Mouse (Mus musculus) testis, postnatal 10 days (tissue): ENCODE results near the gene Qser1.

Experiments
- DNase-seq: peaks from one replicate; pipeline ENCODE4 v3.0.0; 2021; ENCODE audit warnings: low spot score

Gene Qser1

DNA sequence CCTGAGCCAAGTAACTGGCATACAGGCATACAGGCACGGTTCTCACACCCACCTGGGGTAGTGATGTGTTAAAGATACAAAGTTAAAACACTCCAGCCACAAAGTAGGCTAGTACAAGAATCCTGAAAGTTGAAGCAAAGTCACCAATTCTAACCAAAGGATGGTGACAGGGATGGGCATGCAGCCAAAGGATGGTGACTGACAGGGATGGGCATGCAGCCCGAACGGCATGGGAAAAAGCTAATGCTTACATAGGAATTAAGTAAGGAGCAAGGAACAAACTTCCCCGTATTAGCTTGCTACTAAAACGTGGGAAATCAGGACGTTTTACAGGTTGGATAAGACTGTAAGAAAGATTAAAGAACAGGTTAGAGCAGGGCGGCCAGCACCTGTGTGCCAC, 80.3 kb downstream of the Qser1 start:
- DNase-seq = peak; percentile 59

DNA sequence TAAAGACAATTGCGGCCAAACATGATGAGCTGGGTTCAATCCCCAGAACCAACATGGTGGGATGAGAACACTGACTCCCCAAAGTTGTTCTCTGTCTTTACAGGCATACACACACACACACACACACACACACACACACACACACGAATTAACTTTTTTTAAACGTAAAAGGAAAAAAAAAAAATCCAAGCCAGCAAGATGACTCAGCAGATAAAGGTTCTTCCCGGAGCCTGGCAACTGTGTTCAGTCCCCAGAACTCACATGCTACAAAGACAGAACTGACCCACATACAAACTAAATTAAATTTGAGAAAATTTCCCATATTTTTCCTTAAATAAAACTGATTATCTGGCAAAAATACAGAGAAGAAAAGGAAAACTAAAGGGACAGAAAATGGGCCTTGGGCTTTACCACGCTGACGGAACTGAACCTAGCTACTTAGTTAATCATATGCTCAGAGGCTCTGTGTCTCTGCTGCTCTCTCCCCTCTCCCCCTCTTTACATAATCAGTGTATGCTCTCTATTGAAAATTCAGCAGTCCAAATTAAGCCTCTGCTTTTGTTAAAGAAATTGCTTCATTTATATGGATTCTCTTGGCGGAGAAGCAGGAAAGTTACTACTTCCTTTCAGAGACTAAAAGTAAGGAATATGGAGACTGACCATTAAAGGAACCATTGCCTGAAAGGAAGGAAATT, 83.9 kb downstream of the Qser1 start:
- DNase-seq = peak; percentile 18

DNA sequence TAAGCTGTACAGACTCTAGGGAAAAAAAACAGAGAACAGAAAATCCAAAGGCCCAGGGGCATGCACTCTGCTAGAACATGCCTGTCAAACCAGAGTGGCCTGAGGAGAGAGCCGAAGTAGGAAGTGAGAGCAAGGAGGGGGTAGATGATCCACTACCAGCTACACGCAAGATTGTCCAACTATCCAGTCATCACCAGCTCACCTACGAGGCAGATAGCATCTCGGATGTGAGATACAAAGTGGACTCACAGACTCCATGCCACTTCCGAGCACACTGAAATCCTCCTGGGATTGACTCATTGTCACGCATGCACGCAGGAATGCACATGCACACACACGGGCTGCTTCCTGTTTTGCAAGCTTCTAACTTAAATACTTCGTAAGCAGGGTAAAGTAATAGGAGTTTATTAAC, 84.5 kb downstream of the Qser1 start:
- peak; percentile 25 for DNase-seq

DNA sequence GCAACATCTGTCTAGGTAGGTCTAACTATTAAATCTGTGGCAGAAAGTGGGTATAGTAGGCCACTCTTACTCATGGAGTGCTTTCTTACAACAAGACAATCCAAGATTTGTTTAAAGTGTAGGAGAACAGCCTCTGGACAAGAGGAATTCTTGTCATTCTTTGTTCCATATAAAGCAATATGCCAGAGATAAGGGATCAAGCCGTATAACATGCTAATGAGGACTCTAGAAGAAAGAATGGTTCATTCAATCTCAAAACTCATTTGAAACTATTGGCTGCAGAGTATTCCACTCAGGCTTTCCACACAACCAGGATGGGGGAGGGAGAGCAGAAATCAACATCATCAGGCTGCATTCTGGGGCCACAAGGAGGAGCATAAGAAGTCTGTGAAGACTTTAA, 89.2 kb downstream of the Qser1 start:
- no peak for DNase-seq

DNA sequence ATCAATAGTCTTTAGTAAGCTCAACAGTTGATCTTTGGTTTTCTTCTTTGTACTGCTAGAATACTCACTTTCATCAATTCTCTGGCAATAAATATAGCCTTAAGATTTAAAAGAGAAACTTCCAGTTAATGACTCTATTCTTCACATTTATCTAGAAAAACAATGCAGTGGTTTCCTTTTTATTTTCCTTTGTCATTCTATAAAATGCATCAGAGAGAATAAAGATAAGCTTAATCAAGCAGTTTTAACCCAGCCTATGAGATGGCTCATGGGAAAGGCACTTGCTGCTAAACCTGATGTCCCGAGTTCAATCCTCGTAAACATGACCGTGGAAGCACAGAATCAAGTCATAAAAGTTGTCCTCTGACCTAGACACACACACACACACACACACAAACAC, 94.5 kb downstream of the Qser1 start:
- no peak for DNase-seq

DNA sequence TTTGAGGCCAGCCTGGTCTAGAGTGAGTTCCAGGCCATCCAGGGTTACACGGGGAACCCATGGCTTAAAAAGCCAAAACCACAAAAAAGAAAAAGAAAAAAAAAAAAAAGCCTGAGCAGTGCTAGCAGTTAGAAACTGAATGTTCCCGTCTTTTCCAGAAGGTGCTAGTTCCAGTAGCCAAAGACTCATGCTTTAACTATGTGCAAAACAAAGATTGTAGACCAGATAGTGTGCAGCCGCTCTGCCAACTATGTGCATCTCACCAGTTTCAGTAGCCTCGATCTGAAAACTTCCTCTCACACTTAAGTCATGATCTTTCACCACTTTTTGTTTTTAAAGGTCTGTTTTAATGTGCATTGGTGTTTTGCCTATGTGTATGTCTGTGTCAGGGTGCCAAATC, 98.7 kb downstream of the Qser1 start:
- DNase-seq = no peak

DNA sequence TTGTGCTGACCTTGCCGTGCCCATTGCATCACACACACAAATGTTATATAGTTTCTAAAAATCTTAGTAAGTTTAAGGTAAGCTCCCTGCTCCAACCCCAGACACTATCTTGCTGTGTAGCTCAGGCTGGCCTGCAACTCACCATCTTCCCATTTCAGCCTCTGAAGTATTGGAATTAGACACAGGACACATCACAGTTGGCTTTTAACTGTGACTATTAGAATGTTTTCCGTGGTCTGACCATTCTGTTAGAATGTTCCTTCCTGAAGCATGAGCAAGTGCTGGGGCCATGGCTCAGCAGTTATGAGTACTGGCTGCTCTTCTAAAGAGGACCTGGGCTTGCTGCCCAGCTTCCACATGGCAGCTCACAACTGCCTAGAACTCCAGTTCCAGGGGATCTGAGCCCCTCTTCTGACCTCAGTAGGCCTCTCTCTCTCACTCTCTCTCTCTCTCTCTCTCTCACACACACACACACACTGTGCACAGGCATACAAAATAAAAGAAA, 99.3 kb downstream of the Qser1 start:
- no peak for DNase-seq

DNA sequence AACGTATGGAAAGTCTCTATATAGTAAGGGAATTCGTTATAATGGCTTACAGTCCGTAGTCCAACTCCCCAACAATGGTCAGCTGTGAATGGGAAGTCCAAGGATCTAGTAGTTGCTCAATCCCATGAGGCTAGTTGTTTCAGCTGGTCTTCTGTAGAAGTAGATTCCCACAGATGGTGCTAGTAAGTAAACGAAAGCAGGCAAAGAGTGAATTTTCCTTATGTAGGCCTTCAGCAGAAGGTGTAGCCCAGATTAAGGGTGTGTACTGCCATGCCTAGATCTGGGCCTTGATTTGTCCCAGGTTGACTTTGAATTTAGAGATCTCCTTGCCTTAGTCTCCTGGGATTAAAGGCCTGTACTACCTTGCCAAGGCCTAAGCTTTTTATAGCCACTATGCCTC, 100.3 kb downstream of the Qser1 start, which contains the start of gene Pin1rt1:
Gene Pin1rt1 (minus strand): TSS at position 101 of the 400 bp plus-strand sequence.
- DNase-seq = no peak

DNA sequence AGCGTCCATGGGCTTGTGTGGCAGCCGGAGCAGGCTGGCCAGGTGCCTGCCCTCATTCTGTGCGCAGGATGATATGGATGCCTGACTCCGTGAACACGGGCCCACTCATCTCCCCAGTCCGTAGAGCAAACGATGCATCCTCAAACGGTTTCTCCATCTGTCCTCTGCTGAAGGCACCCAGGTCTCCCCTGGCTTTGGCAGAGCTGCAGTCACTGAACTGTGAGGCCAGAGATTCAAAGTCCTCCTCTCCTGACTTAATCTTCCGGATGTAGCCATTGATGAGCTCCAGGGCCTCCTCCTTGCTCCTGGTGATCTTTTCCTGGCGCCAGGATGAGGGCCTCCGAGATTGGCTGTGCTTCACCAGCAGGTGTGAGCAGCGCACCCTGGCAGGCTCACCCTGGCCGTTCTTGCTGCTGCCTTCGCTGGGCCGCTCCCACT, 102.3 kb downstream of the Qser1 start:
- DNase-seq = no peak

DNA sequence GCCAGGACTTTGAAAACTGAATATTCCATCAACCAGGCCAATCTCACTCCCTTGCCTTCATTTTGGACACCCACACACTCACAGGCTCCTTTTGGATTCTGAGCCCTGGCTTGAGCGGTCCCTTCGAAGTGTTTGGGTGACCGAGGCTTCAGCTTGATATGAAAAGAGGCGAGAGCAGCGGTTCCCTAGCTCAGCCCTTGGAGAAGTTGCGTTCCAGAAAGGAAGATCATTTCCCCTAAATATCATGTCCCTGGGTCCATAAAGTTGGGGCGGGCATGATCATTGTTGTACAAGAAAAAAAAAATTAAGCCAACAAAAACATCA, 104.1 kb downstream of the Qser1 start:
- DNase-seq = no peak

DNA sequence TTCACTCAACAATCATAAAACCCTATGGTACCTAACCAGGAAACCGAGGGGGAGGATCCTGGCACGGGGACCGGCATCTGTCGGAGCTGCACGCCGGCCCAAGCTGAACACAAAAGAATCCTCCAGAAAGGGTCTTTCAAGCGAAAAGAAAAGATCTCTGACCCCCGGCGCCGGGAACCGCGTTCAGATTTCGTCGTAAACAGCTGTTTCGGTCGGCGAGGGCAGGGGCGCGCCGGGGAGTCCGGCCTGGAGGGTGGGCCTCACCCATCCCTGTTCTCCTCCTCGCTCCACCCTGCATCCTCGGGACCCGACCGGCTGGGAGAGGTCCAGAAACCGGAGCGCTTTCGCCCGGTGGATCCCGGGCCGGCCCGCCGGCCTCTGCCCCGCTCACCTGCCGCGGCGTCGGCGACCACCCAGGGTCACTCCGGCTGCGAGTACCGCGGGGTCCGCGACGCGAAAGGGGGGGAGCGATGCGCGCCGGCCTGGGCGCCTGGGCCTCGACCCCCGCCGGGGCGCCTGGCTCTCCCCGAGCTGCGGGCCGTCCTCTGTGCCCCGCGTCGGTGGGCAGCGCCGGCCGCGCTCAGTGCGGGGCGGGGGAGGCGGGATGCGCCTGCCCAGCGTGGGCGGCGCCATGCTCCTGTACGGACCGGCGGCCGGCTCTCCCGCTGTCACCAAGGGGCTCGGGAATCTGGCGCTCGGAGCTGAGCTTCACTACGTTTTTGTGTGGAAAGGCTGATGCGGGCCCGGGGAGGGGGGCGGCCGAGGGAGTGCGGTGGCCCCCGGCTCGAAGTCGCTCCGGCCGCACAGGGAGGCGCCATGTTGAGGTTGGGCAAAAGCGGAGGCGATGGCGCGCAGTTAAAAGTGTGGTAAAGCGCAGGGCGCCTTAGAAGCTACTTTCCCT, 104.7 kb downstream of the Qser1 start, which contains the start of gene Tcp11l1:
Gene Tcp11l1 (minus strand): TSS at position 585 of the 901 bp plus-strand sequence.
- peak; percentile 79 for DNase-seq

DNA sequence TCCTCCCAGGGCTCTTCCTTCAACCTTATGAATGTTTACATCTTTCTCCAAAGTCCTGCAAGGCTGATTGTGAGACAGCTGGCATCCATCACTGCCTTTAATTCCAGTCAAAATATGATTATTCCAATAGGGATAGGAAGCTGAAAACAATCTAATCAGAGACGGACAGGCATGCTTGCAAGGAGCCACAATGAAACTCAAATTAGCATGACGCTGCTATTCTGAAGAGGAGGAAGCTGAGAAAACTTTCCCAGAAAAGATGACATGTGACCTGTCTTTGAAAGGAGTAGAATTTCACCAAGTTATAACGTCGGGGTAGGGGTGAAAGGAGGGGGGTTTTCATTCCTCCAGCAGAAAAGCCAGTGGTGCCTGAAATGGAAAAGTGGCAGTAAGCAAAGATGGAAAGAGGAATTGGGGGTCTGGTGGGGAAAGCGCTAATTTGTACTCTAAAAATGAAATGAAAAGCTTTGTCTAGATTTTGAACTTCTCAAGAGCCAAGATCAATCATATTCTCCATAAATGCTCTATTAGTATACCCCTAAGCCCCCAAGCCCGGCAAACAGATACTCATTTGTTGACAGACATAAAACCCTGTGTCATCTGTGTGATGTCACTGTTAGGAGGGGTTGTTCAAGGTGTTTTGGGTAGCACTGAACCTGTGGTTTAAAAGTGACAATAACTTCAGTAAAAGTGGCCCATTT, 105.7 kb downstream of the Qser1 start:
- DNase-seq = no peak

DNA sequence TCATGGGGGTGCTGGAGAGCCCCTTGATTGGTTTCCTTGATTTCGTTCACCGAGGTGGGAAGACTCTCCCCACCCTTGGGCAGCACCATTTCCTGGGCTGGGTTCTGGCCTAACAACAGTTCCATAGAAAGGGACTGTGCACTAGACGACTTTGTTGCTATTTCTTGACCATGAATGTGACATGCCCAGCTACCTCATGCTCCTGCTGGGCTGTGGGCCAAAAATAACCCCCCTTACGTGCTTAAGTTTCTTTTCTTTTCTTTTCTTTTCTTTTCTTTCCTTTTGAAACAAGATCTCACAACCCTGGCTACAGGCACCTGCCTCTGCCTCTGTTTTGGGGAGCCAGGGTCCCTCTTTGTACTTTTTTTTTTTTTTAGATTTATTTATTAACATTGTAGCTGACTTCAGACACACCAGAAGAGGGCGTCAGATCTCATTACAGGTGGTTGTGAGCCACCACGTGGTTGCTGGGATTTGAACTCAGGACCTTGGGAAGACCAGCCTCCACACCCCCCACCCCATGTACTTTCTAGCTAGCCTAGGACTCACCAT, 106.7 kb downstream of the Qser1 start:
- DNase-seq = peak; percentile 53
